ENCODE assay signal across 18 mouse cellular contexts in genomic region chr11:59952892-59953291, GRCm38 (mm10).
"Had no signal": no experiment of that assay in that cellular context is flagged by ENCODE, and none has a peak within 500 bp of the region (broad histone marks: within the 10 kb centered on the region; RNA-seq: fewer than 3 reads in every experiment).

No protein-coding gene starts in this region.

- H3K4me2 ChIP-seq: limb, embryonic 15.5 days; midbrain, embryonic 11.5 days; midbrain, embryonic 15.5 days; neural tube, embryonic 12.5 days; stomach, embryonic 15.5 days had no signal

- ATAC-seq: midbrain, embryonic 15.5 days had no signal

- H3K36me3 ChIP-seq: midbrain, embryonic 15.5 days; stomach, embryonic 15.5 days had no signal

- H3K27ac ChIP-seq: kidney, postnatal 0 days; limb, embryonic 15.5 days; liver, embryonic 14.5 days; macrophage; midbrain, embryonic 15.5 days; neural tube, embryonic 12.5 days; stomach, embryonic 15.5 days had no signal

- H3K4me3 ChIP-seq: limb, embryonic 15.5 days; megakaryocyte, embryonic 14.5 days; midbrain, embryonic 15.5 days; neural tube, embryonic 12.5 days; stomach, embryonic 15.5 days had no signal

- H3K9me3 ChIP-seq: limb, embryonic 15.5 days; megakaryocyte, embryonic 14.5 days; midbrain, embryonic 15.5 days; neural tube, embryonic 12.5 days; stomach, embryonic 15.5 days had no signal

- DNase-seq: kidney, adult 11 months; kidney, adult 9 months; kidney, postnatal 36 days; layer of hippocampus, adult 9-11 months; layer of hippocampus, postnatal 36 days; retina, postnatal 1 day; right cerebral cortex, postnatal 4 days; spleen, adult 18-20 months; thymus, postnatal 36 days had no signal

- H3K9ac ChIP-seq: limb, embryonic 15.5 days; liver, embryonic 14.5 days; midbrain, embryonic 15.5 days; neural tube, embryonic 12.5 days; stomach, embryonic 15.5 days had no signal

- H3K27me3 ChIP-seq: limb, embryonic 15.5 days; megakaryocyte, embryonic 14.5 days; midbrain, embryonic 15.5 days; neural tube, embryonic 12.5 days; stomach, embryonic 15.5 days had no signal
